Mouse (Mus musculus): ENCODE data around the gene March7. TPM values are rescaled to one million over a fixed set of nuclear protein-coding genes. Genes with fewer than 3 reads are reported as not detected.

March7 gene
- total and polyA plus RNA-seq, 3 experiments = 32.3 to 36.4 TPM; not detected in 1

- Histone ChIP-seq H3K27me3 (ENCODE audit: control insufficient read depth in 1 of 2, insufficient read depth in 2 of 2, low read length in 2 of 2) (no peaks in the 10 kb centered on the region), H3K79me2 (ENCODE audit: control insufficient read depth, insufficient read depth, low read length, poor library complexity) (no peaks in the 10 kb centered on the region), H3K9ac (ENCODE audit: control insufficient read depth, low read depth, low read length, poor library complexity, severe bottlenecking) (no peak overlapping the region), H3K4me1 (ENCODE audit: control insufficient read depth in 1 of 2, insufficient read depth in 2 of 2, low read length in 2 of 2) (peaks cover 12 to 25% of the 10 kb centered on the region in 2 experiments), H3K27ac (ENCODE audit: control insufficient read depth, low read depth, low read length) (no peak overlapping the region), H3K4me3 (ENCODE audit: control insufficient read depth in 1 of 2, insufficient read depth in 1 of 2, low read depth in 2 of 2, low read length in 2 of 2) (no peak overlapping the region), H3K9me3 (replicated peaks; ENCODE audit: insufficient read depth, low read length) (no peaks in the 10 kb centered on the region), H3K36me3 (ENCODE audit: control insufficient read depth in 1 of 2, insufficient read depth in 2 of 2, low read length in 2 of 2) (peaks cover 0 to 27% of the 10 kb centered on the region in 2 experiments; a peak in 2 of 4 replicates)
- TF ChIP-seq MAZ (IDR thresholded peaks at IDR 0.05; ENCODE audit: low read depth, low read length) (no peak), MAX (IDR thresholded peaks at IDR 0.05; ENCODE audit: low read length) (no peak), USF1 (IDR thresholded peaks at IDR 0.05; ENCODE audit: low read depth, low read length) (no peak), GATA1 (IDR thresholded peaks at IDR 0.05; ENCODE audit: low read depth, low read length) (no peak), ZC3H11A (IDR thresholded peaks at IDR 0.05; ENCODE audit: low read depth, low read length) (0 out of 2 replicates have a peak, but pooled peaks have one; percentile 3), POLR2AphosphoS5 (IDR thresholded peaks at IDR 0.05; ENCODE audit: borderline replicate concordance, low read depth, low read length) (no peak), TBP (IDR thresholded peaks at IDR 0.05; ENCODE audit: low read depth, low read length) (no peak), SMC3 (IDR thresholded peaks at IDR 0.05; ENCODE audit: low read depth, low read length) (peak; percentile 57), E2F4 (IDR thresholded peaks at IDR 0.05; ENCODE audit: borderline replicate concordance, low read depth, low read length) (no peak), RCOR1 (IDR thresholded peaks at IDR 0.05; ENCODE audit: low read depth, low read length) (no peak), BHLHE40 (IDR thresholded peaks at IDR 0.05; ENCODE audit: borderline replicate concordance, low read depth, low read length) (no peak), POLR2AphosphoS2 (IDR thresholded peaks at IDR 0.05; ENCODE audit: low read length) (no peak), TAL1 (IDR thresholded peaks at IDR 0.05; ENCODE audit: low read length) (no peak), CTCF (IDR thresholded peaks at IDR 0.05 in 2 of 3, conservative IDR thresholded peaks at IDR 0.05 in 1 of 3; ENCODE audit: control insufficient read depth in 1 of 3, insufficient read depth in 1 of 3, low read depth in 2 of 3, low read length in 3 of 3, poor library complexity in 1 of 3, severe bottlenecking in 1 of 3) (peak; percentile 44 to 72 (median 57)), CHD2 (IDR thresholded peaks at IDR 0.05; ENCODE audit: low read length) (no peak), CHD1 (IDR thresholded peaks at IDR 0.05; ENCODE audit: low read depth, low read length) (no peak), ZNF384 (IDR thresholded peaks at IDR 0.05; ENCODE audit: low read depth, low read length) (no peak), USF2 (IDR thresholded peaks at IDR 0.05; ENCODE audit: borderline replicate concordance in 1 of 2, insufficient read depth in 1 of 2, low read depth in 1 of 2, low read length in 2 of 2) (no peak), ELF1 (IDR thresholded peaks at IDR 0.05; ENCODE audit: low read depth, low read length) (no peak), RAD21 (IDR thresholded peaks at IDR 0.05; ENCODE audit: low read depth, low read length) (peak; percentile 35), MEF2A (IDR thresholded peaks at IDR 0.05; ENCODE audit: extremely low read depth, insufficient replicate concordance, low read depth, low read length, poor library complexity, severe bottlenecking) (no peak), MAFK (IDR thresholded peaks at IDR 0.05; ENCODE audit: borderline replicate concordance, low read depth, low read length) (no peak), TCF12 (IDR thresholded peaks at IDR 0.05; ENCODE audit: low read depth, low read length) (no peak), ETS1 (IDR thresholded peaks at IDR 0.05; ENCODE audit: low read depth, low read length) (no peak), NELFE (IDR thresholded peaks at IDR 0.05; ENCODE audit: low read depth, low read length) (no peak), UBTF (IDR thresholded peaks at IDR 0.05; ENCODE audit: borderline replicate concordance, insufficient read depth, low read depth, low read length) (no peak), ZKSCAN1 (IDR thresholded peaks at IDR 0.05; ENCODE audit: low read depth, low read length) (no peak)
- peak; percentile 46 for DNase-seq (ENCODE audit: low read depth, low spot score)
Observed at GRCm38 (mm10) chr2:60200667-60201066, 9.0 kb upstream of the March7 start.

Data from MEL (cell line).